Mouse (Mus musculus): Measurements from ENCODE around the gene Ppp6r3.

DNA sequence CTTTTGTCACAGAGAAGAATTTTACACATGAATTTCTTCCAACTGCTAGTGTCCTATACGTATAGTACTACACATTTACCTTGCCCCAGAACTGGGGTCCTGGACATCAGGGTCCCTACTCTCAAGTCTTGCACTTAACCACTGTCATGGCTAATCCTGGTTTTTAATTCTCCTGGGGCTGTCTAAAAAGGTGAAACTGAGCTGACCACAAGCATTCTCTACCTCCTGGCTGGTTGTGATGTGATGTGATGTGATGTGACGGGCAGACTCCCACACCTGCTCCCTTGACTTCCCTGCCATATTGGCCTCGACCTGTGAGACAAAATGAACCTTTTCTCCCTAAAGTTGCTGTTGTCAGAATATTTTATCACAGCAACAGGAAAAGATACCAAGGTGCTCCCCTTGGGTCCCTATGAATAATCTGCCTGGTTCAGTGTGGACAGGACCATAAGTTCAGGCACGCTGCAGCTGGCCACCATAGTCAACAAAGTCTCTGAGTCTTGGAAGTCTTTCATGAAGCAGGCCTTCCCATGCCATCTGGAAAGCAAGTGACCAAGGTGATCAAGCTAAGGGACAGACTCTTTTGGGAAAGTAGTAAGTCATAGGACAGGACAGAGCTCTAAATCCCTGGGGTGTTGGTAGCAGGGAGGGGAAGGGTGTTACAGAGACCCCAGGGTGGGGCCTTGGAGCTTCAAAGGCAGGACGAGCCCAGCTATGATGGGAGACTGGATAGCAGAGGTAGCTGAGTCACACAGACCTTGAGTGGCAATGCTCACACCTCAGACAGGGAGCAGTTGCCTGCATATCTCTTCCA, 1.1 kb upstream of the Ppp6r3 start:
- TF ChIP-seq CTCF (IDR thresholded peaks at IDR 0.05; ENCODE audit: low read depth, low read length) (no peak), GATA2 (IDR thresholded peaks at IDR 0.05; ENCODE audit: borderline replicate concordance, low read depth, low read length) (no peak), POLR2AphosphoS5 (IDR thresholded peaks at IDR 0.05; ENCODE audit: insufficient replicate concordance, low read depth, low read length) (no peak), GATA1 (IDR thresholded peaks at IDR 0.05; ENCODE audit: borderline replicate concordance, low read length) (no peak), TAL1 (conservative IDR thresholded peaks at IDR 0.05; ENCODE audit: low read depth, low read length) (no peak)

All from G1E (cell line).